Comparison of ENCODE assay signal across 1 mouse cellular context in the genomic region with DNA sequence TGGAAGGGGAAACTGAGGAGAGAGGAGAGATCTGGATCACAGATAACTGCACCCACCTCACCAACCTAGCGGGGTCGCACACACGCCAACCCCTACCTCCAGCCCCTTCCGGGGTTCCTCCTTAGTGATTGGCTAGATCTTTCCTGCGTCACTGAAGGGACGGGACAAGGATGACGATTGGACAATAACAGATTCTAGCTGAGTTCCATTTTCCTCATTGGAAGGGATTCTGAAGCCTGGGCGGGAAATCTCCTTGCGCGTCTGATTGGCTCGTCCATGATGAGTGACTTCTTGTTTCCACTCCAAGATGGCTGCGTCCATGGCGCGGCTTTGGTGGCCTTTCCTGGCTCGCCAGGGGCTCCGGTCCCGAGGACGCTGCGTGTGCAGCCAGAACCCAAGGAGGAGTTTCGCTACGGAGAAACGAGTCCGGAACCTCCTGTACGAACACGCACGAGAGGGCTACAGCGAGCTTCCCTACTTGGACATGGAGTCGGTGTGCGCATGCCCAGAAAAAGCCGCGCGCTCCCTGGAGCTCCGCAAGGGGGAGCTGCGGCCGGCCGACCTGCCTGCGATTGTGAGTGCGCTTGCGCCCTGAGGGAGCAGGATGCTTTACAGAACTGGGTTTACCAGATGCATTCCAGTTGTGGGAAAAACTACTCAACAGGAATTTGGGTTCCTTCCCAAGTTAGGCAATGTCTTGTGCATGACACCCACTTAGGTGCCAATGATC.
TF ChIP-seq lines count a peak whose summit lies in the region.

A gene (minus strand): TSS at position 112 of the 730 bp plus-strand sequence.
A gene (plus strand): TSS at position 284 of the 730 bp plus-strand sequence.

TF ChIP-seq in MEL, 35 proteins besides CTCF, POLR2A, EP300 and RAD21 (continued from another document):
- TF ChIP-seq ZMIZ1 (IDR thresholded peaks at IDR 0.05; ENCODE audit: low read depth, low read length) (0 out of 2 replicates have a peak, but pooled peaks have one; percentile 74), KAT2A (conservative IDR thresholded peaks at IDR 0.05; ENCODE audit: low read depth, low read length) (no peak; the same call in 1 of the 2 replicates), ZNF384 (IDR thresholded peaks at IDR 0.05; ENCODE audit: low read depth, low read length) (no peak), HCFC1 (IDR thresholded peaks at IDR 0.05; ENCODE audit: low read depth, low read length) (peak; percentile 82), POLR2AphosphoS5 (IDR thresholded peaks at IDR 0.05; ENCODE audit: borderline replicate concordance, low read depth, low read length) (no peak), UBTF (IDR thresholded peaks at IDR 0.05; ENCODE audit: borderline replicate concordance, insufficient read depth, low read depth, low read length) (no peak), GABPA (IDR thresholded peaks at IDR 0.05; ENCODE audit: low read depth, low read length) (no peak), BHLHE40 (IDR thresholded peaks at IDR 0.05; ENCODE audit: borderline replicate concordance, low read depth, low read length) (no peak), ZKSCAN1 (IDR thresholded peaks at IDR 0.05; ENCODE audit: low read depth, low read length) (no peak), SMC3 (IDR thresholded peaks at IDR 0.05; ENCODE audit: low read depth, low read length) (peak; percentile 59), MAFK (IDR thresholded peaks at IDR 0.05; ENCODE audit: borderline replicate concordance, low read depth, low read length) (no peak), MAX (IDR thresholded peaks at IDR 0.05; ENCODE audit: low read length) (0 out of 2 replicates have a peak, but pooled peaks have one; percentile 15), CHD1 (IDR thresholded peaks at IDR 0.05; ENCODE audit: low read depth, low read length) (no peak), NRF1 (IDR thresholded peaks at IDR 0.05; ENCODE audit: insufficient read depth, low read depth, low read length, poor library complexity, severe bottlenecking) (peak; percentile 83)
